Mouse (Mus musculus): ENCODE data around the gene Cped1. TPM values are rescaled to one million over a fixed set of nuclear protein-coding genes. Genes with fewer than 3 reads are reported as not detected.

The Cped1 gene
- polyA plus RNA-seq, 1 experiment from 2014 or later = 3.1 TPM

GRCm38 (mm10) chr6:22078686-22079264 is 93.1 kb downstream of the Cped1 start:
- ATAC-seq = no peak
- H3K9ac ChIP-seq (ENCODE audit: low read depth, low read length) = no peak overlapping the region
- no peaks in the 10 kb centered on the region for H3K4me1 ChIP-seq (ENCODE audit: control insufficient read depth, insufficient read depth, low read depth, low read length)
- 60% methylated on average over 7 of the region's 7 CpGs for WGBS
- no peaks in the 10 kb centered on the region for H3K36me3 ChIP-seq (ENCODE audit: control insufficient read depth, insufficient read depth, low read length)
- H3K9me3 ChIP-seq (ENCODE audit: control insufficient read depth, low read length) = no peaks in the 10 kb centered on the region
- no peak overlapping the region for H3K4me3 ChIP-seq (ENCODE audit: low read length)
- no peak overlapping the region for H3K27ac ChIP-seq (ENCODE audit: low read depth, low read length)
- no peaks in the 10 kb centered on the region for H3K27me3 ChIP-seq (replicated peaks; ENCODE audit: control insufficient read depth, insufficient read depth, low read length)
- no peak overlapping the region for H3K4me2 ChIP-seq (ENCODE audit: low read length)

- H3K27me3 ChIP-seq (replicated peaks; ENCODE audit: control insufficient read depth, insufficient read depth, low read length) = no peaks in the 10 kb centered on the region
- ATAC-seq = no peak
- no peaks in the 10 kb centered on the region for H3K4me1 ChIP-seq (ENCODE audit: control insufficient read depth, insufficient read depth, low read depth, low read length)
- H3K36me3 ChIP-seq (ENCODE audit: control insufficient read depth, insufficient read depth, low read length) = no peaks in the 10 kb centered on the region
- no peak overlapping the region for H3K9ac ChIP-seq (ENCODE audit: low read depth, low read length)
- H3K9me3 ChIP-seq (ENCODE audit: control insufficient read depth, low read length) = no peaks in the 10 kb centered on the region
- H3K4me2 ChIP-seq (ENCODE audit: low read length) = no peak overlapping the region
- H3K4me3 ChIP-seq (ENCODE audit: low read length) = no peak overlapping the region
- WGBS = 93% methylated on average over 5 of the region's 5 CpGs
- H3K27ac ChIP-seq (ENCODE audit: low read depth, low read length) = no peak overlapping the region
Observed at GRCm38 (mm10) chr6:22086056-22086455, 100.3 kb downstream of the Cped1 start.

GRCm38 (mm10) chr6:22088346-22089064 is 102.8 kb downstream of the Cped1 start:
- no peak overlapping the region for H3K27ac ChIP-seq (ENCODE audit: low read depth, low read length)
- no peaks in the 10 kb centered on the region for H3K9me3 ChIP-seq (ENCODE audit: control insufficient read depth, low read length)
- H3K4me2 ChIP-seq (ENCODE audit: low read length) = no peak overlapping the region
- no peaks in the 10 kb centered on the region for H3K27me3 ChIP-seq (replicated peaks; ENCODE audit: control insufficient read depth, insufficient read depth, low read length)
- no peak overlapping the region for H3K4me3 ChIP-seq (ENCODE audit: low read length)
- ATAC-seq = no peak
- WGBS = 49% methylated on average over 17 of the region's 17 CpGs
- H3K9ac ChIP-seq (ENCODE audit: low read depth, low read length) = no peak overlapping the region
- no peaks in the 10 kb centered on the region for H3K36me3 ChIP-seq (ENCODE audit: control insufficient read depth, insufficient read depth, low read length)
- no peaks in the 10 kb centered on the region for H3K4me1 ChIP-seq (ENCODE audit: control insufficient read depth, insufficient read depth, low read depth, low read length)

- no peaks in the 10 kb centered on the region for H3K4me1 ChIP-seq (ENCODE audit: control insufficient read depth, insufficient read depth, low read depth, low read length)
- H3K9ac ChIP-seq (ENCODE audit: low read depth, low read length) = no peak overlapping the region
- no peak overlapping the region for H3K4me2 ChIP-seq (ENCODE audit: low read length)
- H3K27me3 ChIP-seq (replicated peaks; ENCODE audit: control insufficient read depth, insufficient read depth, low read length) = no peaks in the 10 kb centered on the region
- H3K36me3 ChIP-seq (ENCODE audit: control insufficient read depth, insufficient read depth, low read length) = no peaks in the 10 kb centered on the region
- no peak overlapping the region for H3K27ac ChIP-seq (ENCODE audit: low read depth, low read length)
- WGBS = 89% methylated on average over 5 of the region's 5 CpGs
- no peak for ATAC-seq
- no peaks in the 10 kb centered on the region for H3K9me3 ChIP-seq (ENCODE audit: control insufficient read depth, low read length)
- no peak overlapping the region for H3K4me3 ChIP-seq (ENCODE audit: low read length)
Observed at GRCm38 (mm10) chr6:22091773-22092172, 106.1 kb downstream of the Cped1 start.

- ATAC-seq = no peak
- Histone ChIP-seq H3K36me3 (ENCODE audit: control insufficient read depth, insufficient read depth, low read length) (no peaks in the 10 kb centered on the region), H3K4me1 (ENCODE audit: control insufficient read depth, insufficient read depth, low read depth, low read length) (no peaks in the 10 kb centered on the region), H3K27ac (ENCODE audit: low read depth, low read length) (no peak overlapping the region), H3K27me3 (replicated peaks; ENCODE audit: control insufficient read depth, insufficient read depth, low read length) (no peaks in the 10 kb centered on the region), H3K9ac (ENCODE audit: low read depth, low read length) (no peak overlapping the region), H3K9me3 (ENCODE audit: control insufficient read depth, low read length) (no peaks in the 10 kb centered on the region), H3K4me3 (ENCODE audit: low read length) (no peak overlapping the region), H3K4me2 (ENCODE audit: low read length) (no peak overlapping the region)
- 87% methylated on average over 5 of the region's 5 CpGs for WGBS
Observed at GRCm38 (mm10) chr6:22093792-22094191, 108.1 kb downstream of the Cped1 start.

GRCm38 (mm10) chr6:22097709-22098108 is 112.0 kb downstream of the Cped1 start:
- ATAC-seq = peak; percentile 52; the same call in 1 of the 2 replicates
- H3K9me3 ChIP-seq (ENCODE audit: control insufficient read depth, low read length) = no peaks in the 10 kb centered on the region
- no peak overlapping the region for H3K27ac ChIP-seq (ENCODE audit: low read depth, low read length)
- H3K4me1 ChIP-seq (ENCODE audit: control insufficient read depth, insufficient read depth, low read depth, low read length) = no peaks in the 10 kb centered on the region
- H3K27me3 ChIP-seq (replicated peaks; ENCODE audit: control insufficient read depth, insufficient read depth, low read length) = no peaks in the 10 kb centered on the region
- H3K36me3 ChIP-seq (ENCODE audit: control insufficient read depth, insufficient read depth, low read length) = no peaks in the 10 kb centered on the region
- WGBS = 49% methylated on average over 2 of the region's 2 CpGs
- no peak overlapping the region for H3K4me2 ChIP-seq (ENCODE audit: low read length)
- H3K4me3 ChIP-seq (ENCODE audit: low read length) = no peak overlapping the region
- H3K9ac ChIP-seq (ENCODE audit: low read depth, low read length) = no peak overlapping the region

GRCm38 (mm10) chr6:22099832-22100231 is 114.1 kb downstream of the Cped1 start:
- H3K4me2 ChIP-seq (ENCODE audit: low read length) = no peak overlapping the region
- peak; percentile 48; the same call in 1 of the 2 replicates for ATAC-seq

GRCm38 (mm10) chr6:22101939-22102338 is 116.2 kb downstream of the Cped1 start:
- Histone ChIP-seq H3K9me3 (ENCODE audit: control insufficient read depth, low read length) (no peaks in the 10 kb centered on the region), H3K4me1 (ENCODE audit: control insufficient read depth, insufficient read depth, low read depth, low read length) (no peaks in the 10 kb centered on the region), H3K9ac (ENCODE audit: low read depth, low read length) (no peak overlapping the region), H3K4me2 (ENCODE audit: low read length) (no peak overlapping the region), H3K36me3 (ENCODE audit: control insufficient read depth, insufficient read depth, low read length) (no peaks in the 10 kb centered on the region), H3K27me3 (replicated peaks; ENCODE audit: control insufficient read depth, insufficient read depth, low read length) (no peaks in the 10 kb centered on the region), H3K4me3 (ENCODE audit: low read length) (no peak overlapping the region), H3K27ac (ENCODE audit: low read depth, low read length) (no peak overlapping the region)
- 70% methylated on average over 3 of the region's 3 CpGs for WGBS
- no peak for ATAC-seq

More at GRCm38 (mm10) chr6:22099832-22100231, 114.1 kb downstream of the Cped1 start:
- no peak overlapping the region for H3K4me3 ChIP-seq (ENCODE audit: low read length)
- no peaks in the 10 kb centered on the region for H3K27me3 ChIP-seq (replicated peaks; ENCODE audit: control insufficient read depth, insufficient read depth, low read length)
- H3K36me3 ChIP-seq (ENCODE audit: control insufficient read depth, insufficient read depth, low read length) = no peaks in the 10 kb centered on the region
- no peak overlapping the region for H3K9ac ChIP-seq (ENCODE audit: low read depth, low read length)
- no peaks in the 10 kb centered on the region for H3K4me1 ChIP-seq (ENCODE audit: control insufficient read depth, insufficient read depth, low read depth, low read length)
- H3K27ac ChIP-seq (ENCODE audit: low read depth, low read length) = no peak overlapping the region
- WGBS = 83% methylated on average over 5 of the region's 5 CpGs
- no peaks in the 10 kb centered on the region for H3K9me3 ChIP-seq (ENCODE audit: control insufficient read depth, low read length)

GRCm38 (mm10) chr6:22102752-22103151 is 117.0 kb downstream of the Cped1 start:
- Histone ChIP-seq H3K9me3 (ENCODE audit: control insufficient read depth, low read length) (no peaks in the 10 kb centered on the region), H3K9ac (ENCODE audit: low read depth, low read length) (no peak overlapping the region), H3K4me3 (ENCODE audit: low read length) (no peak overlapping the region), H3K27me3 (replicated peaks; ENCODE audit: control insufficient read depth, insufficient read depth, low read length) (no peaks in the 10 kb centered on the region), H3K36me3 (ENCODE audit: control insufficient read depth, insufficient read depth, low read length) (no peaks in the 10 kb centered on the region), H3K4me1 (ENCODE audit: control insufficient read depth, insufficient read depth, low read depth, low read length) (no peaks in the 10 kb centered on the region), H3K27ac (ENCODE audit: low read depth, low read length) (no peak overlapping the region), H3K4me2 (ENCODE audit: low read length) (no peak overlapping the region)
- ATAC-seq = no peak
- WGBS = 87% methylated on average over 4 of the region's 4 CpGs
